Mouse (Mus musculus) cerebellum, adult 9-11 months (tissue): ENCODE data around the gene Cd68.
"Not testable (repeated sequence)": the region's sequence is repeated elsewhere in the genome, so short reads cannot be mapped to it uniquely, and the experiment has no call there.

Experiments used
- DNase-seq: peaks from one replicate; pipeline ENCODE4 v3.0.0; 2022

Gene Cd68

GRCm38 (mm10) chr11:69621571-69622268, 44.2 kb downstream of the Cd68 start, which contains the start of gene Sat2:
Gene Sat2 (plus strand): TSS chr11:69622024.
- peak; percentile 72 for DNase-seq

- DNase-seq = peak; percentile 23
Measured at GRCm38 (mm10) chr11:69620394-69621081, 45.4 kb downstream of the Cd68 start.

GRCm38 (mm10) chr11:69617805-69618204, 48.1 kb downstream of the Cd68 start, which contains the start of gene Shbg:
Gene Shbg (minus strand): TSS chr11:69617905.
- DNase-seq = peak; percentile 23

GRCm38 (mm10) chr11:69616781-69617180, 49.2 kb downstream of the Cd68 start:
- DNase-seq = peak; percentile 28

GRCm38 (mm10) chr11:69614257-69614588, 51.7 kb downstream of the Cd68 start:
- not testable (repeated sequence) for DNase-seq
